In genomic region chr17:12915881-12916583, GRCm38 (mm10) we compare ENCODE assay signal across 7 mouse cellular contexts. TPM values are rescaled to one million over a fixed set of nuclear protein-coding genes. Genes with fewer than 3 reads are reported as not detected.
A peak's percentile ranks its signal among the peaks of the same experiment; 100 is the strongest.
DNase-seq lines count a peak whose midpoint lies in the region; ATAC-seq lines count a peak whose summit lies in the region.

Gene Mrpl18 (minus strand): TSS chr17:12916345.

- H3K4me3 ChIP-seq in embryonic facial prominence, embryonic 12.5 days, result peak within 1 kb of the TSS; percentile 97
- H3K4me3 ChIP-seq in limb, embryonic 11.5 days (ENCODE audit: low read depth, low read length), result peak within 1 kb of the TSS; percentile 81
- H3K4me3 ChIP-seq in midbrain, embryonic 14.5 days (replicated peaks; ENCODE audit: low read depth, low read length), result peak within 1 kb of the TSS; percentile 95

- peak; percentile 97 for DNase-seq in adrenal gland, postnatal 25 days
- DNase-seq in heart, adult 11 months, result peak; percentile 100
- DNase-seq in kidney, adult 18-20 months, result peak; percentile 98
- peak; percentile 99 for DNase-seq in limb, embryonic 11.5 days (ENCODE audit: low spot score)
- DNase-seq in midbrain, embryonic 14.5 days, result peak; percentile 100
- DNase-seq in spleen, adult 18-20 months, result peak; percentile 95 to 98

- H3K4me1 ChIP-seq in embryonic facial prominence, embryonic 12.5 days, result no peaks in the 10 kb centered on the region
- no peaks in the 10 kb centered on the region for H3K4me1 ChIP-seq in limb, embryonic 11.5 days (ENCODE audit: control insufficient read depth, insufficient read depth, low read length)
- H3K4me1 ChIP-seq in midbrain, embryonic 14.5 days (ENCODE audit: control insufficient read depth, insufficient read depth, low read length), result peaks cover 17% of the 10 kb centered on the region; the same call in 1 of the 2 replicates

- peak within 1 kb of the TSS; percentile 98 for H3K9ac ChIP-seq in embryonic facial prominence, embryonic 12.5 days
- H3K9ac ChIP-seq in limb, embryonic 11.5 days (ENCODE audit: low read length), result peak within 1 kb of the TSS; percentile 85
- peak within 1 kb of the TSS; percentile 94 for H3K9ac ChIP-seq in midbrain, embryonic 14.5 days (replicated peaks; ENCODE audit: low read length)

- under 1% methylated on average over 56 of the region's 56 CpGs for WGBS in embryonic facial prominence, embryonic 12.5 days
- under 1% methylated on average over 56 of the region's 56 CpGs for WGBS in limb, embryonic 11.5 days
- WGBS in midbrain, embryonic 14.5 days, result under 1% methylated on average over 56 of the region's 56 CpGs

- peak within 1 kb of the TSS; percentile 69 for H3K4me2 ChIP-seq in embryonic facial prominence, embryonic 12.5 days (replicated peaks)
- H3K4me2 ChIP-seq in limb, embryonic 11.5 days (ENCODE audit: low read depth, severe bottlenecking), result peak within 1 kb of the TSS; percentile 84
- H3K4me2 ChIP-seq in midbrain, embryonic 14.5 days (ENCODE audit: low read length), result peak within 1 kb of the TSS; percentile 89

- H3K27ac ChIP-seq in embryonic facial prominence, embryonic 12.5 days, result peak within 1 kb of the TSS; percentile 93
- peak within 1 kb of the TSS; percentile 72 for H3K27ac ChIP-seq in limb, embryonic 11.5 days (replicated peaks; ENCODE audit: low read depth, low read length)
- peak within 1 kb of the TSS; percentile 87 for H3K27ac ChIP-seq in midbrain, embryonic 14.5 days (replicated peaks; ENCODE audit: low read depth, low read length)

- H3K27me3 ChIP-seq in embryonic facial prominence, embryonic 12.5 days, result no peaks in the 10 kb centered on the region
- no peaks in the 10 kb centered on the region for H3K27me3 ChIP-seq in limb, embryonic 11.5 days (ENCODE audit: control insufficient read depth, insufficient read depth, low read length)
- H3K27me3 ChIP-seq in midbrain, embryonic 14.5 days (ENCODE audit: control insufficient read depth, insufficient read depth, low read length), result no peaks in the 10 kb centered on the region

- ATAC-seq in embryonic facial prominence, embryonic 12.5 days (ENCODE audit: insufficient number of reproducible peaks, insufficient read depth, low FRiP score, low TSS enrichment), result peak; percentile 99
- ATAC-seq in limb, embryonic 11.5 days (ENCODE audit: insufficient number of reproducible peaks, low FRiP score, low TSS enrichment, low read depth), result peak; percentile 99
- ATAC-seq in midbrain, embryonic 14.5 days (ENCODE audit: low FRiP score, low TSS enrichment), result peak; percentile 100

- no peaks in the 10 kb centered on the region for H3K9me3 ChIP-seq in embryonic facial prominence, embryonic 12.5 days
- H3K9me3 ChIP-seq in limb, embryonic 11.5 days (ENCODE audit: control insufficient read depth, low read length), result no peaks in the 10 kb centered on the region
- H3K9me3 ChIP-seq in midbrain, embryonic 14.5 days (ENCODE audit: control insufficient read depth, low read length), result no peaks in the 10 kb centered on the region

- peaks cover 54% of the 10 kb centered on the region for H3K36me3 ChIP-seq in embryonic facial prominence, embryonic 12.5 days
- peaks cover 29% of the 10 kb centered on the region for H3K36me3 ChIP-seq in limb, embryonic 11.5 days (ENCODE audit: control insufficient read depth, insufficient read depth, low read length)
- H3K36me3 ChIP-seq in midbrain, embryonic 14.5 days (ENCODE audit: control insufficient read depth, insufficient read depth, low read length), result peaks cover 57% of the 10 kb centered on the region

RNA-seq across cellular contexts. Expression of gene Mrpl18, which starts in this region (rescaled TPM):
- 63.0 and 72.7 TPM in 2 replicates for total RNA-seq in adrenal gland, postnatal 25 days (2021)
- 161 and 171 TPM in 2 replicates for polyA plus RNA-seq in embryonic facial prominence, embryonic 12.5 days (2016; fragmentation: Nextera tagmentation; extraction: Ambion mirVana)
- polyA plus RNA-seq in limb, embryonic 11.5 days (2014; fragmentation: Nextera tagmentation; extraction: Ambion mirVana), result 195 and 199 TPM in 2 replicates
- 117 and 127 TPM in 2 replicates for polyA plus RNA-seq in midbrain, embryonic 14.5 days (2014; fragmentation: Nextera tagmentation; extraction: Ambion mirVana)

Comparison
In these comparisons a context has a peak if more than half of its experiments do, and no peak if none do; other contexts are left out.
1. Peak in every context shown above with its lines: DNase-seq, ATAC-seq, H3K4me3 ChIP-seq and H3K27ac ChIP-seq.